Mouse (Mus musculus): Measurements from ENCODE around the gene Slc17a2. TPM values are rescaled to one million over a fixed set of nuclear protein-coding genes. Genes with fewer than 3 reads are reported as not detected.
A peak's percentile ranks its signal among the peaks of the same experiment; 100 is the strongest.

Gene Slc17a2
- total and polyA plus RNA-seq, 2 experiments from 2014 or later: 0.11 TPM; not detected in 1

DNA sequence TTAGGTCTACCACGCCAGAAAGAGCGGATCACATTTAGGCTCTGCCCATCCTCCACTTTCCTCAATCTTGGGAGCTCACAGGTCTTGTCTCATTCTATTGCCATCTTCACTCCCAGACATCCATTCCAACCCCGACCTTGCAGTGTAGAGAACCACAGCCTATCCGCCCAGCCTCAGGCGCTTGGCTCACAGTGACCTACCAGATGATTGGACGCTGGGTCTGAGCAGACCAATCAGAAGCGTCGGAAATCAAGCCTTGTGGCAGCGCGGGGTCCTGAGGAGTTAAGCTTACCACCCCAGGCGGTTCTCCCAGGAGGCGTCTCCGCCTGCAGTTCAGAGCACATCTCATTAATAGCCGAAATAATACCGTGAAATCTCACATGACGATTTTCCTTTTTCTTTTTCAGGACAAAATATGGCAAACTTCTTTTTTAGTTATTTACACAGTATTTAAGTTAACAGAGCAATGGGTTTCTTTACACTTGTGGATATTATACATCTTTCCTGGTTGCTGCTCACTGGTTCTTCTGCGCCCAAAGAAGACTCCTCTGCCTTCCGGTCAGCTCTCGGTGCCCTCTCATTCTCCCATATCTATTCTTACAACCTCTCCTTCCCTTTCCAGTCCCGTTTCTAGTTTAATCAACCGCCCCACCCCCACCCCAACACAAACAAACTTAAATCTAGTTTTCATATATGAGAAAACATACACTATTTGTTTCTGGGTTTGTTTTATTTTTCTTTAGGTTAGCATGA, 34.1 kb upstream of the Slc17a2 start:
- Histone ChIP-seq H3K36me3 (ENCODE audit: insufficient read depth, low read length) (no peaks in the 10 kb centered on the region), H3K4me3 (ENCODE audit: low read depth, low read length) (peak overlapping the region; percentile 18), H3K4me1 (ENCODE audit: insufficient read depth, low read length) (0 out of 2 replicates have a peak, but pooled peaks cover 5% of the 10 kb centered on the region), H3K27ac (ENCODE audit: low read depth, low read length) (no peak overlapping the region), H3K9me3 (ENCODE audit: low read length) (no peaks in the 10 kb centered on the region), H3K27me3 (ENCODE audit: insufficient read depth, low read length) (no peaks in the 10 kb centered on the region), H3K4me2 (ENCODE audit: low read depth, low read length, poor library complexity, severe bottlenecking) (peak overlapping the region; percentile 44), H3K9ac (replicated peaks; ENCODE audit: low read length, poor library complexity, severe bottlenecking) (no peak overlapping the region)
- 20% methylated on average over 21 of the region's 21 CpGs for WGBS
- ATAC-seq (ENCODE audit: low FRiP score) (peak; percentile 86), DNase-seq (ENCODE audit: low spot score) (peak; percentile 55)
- no peak for TF ChIP-seq CTCF (IDR thresholded peaks at IDR 0.05)

DNA sequence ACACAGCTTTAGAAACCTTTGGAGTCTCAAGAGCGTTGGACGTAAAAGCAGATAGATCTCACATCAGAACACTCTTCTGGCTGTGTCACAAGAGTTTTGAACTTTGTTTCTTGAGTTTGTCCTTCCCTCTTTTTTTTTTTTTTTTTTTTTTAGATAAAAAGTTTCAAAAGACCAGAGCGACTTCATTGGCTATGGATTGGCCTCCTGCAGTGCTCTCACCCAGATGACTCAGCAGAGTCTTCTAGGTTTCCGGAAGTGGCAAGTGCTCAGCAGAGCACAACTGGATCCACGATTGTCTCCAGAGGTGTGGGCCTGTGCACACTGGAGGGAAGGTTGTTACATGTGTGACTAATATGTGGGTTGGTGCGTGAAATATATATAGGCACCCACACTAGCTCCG, 28.5 kb upstream of the Slc17a2 start:
- no peak for TF ChIP-seq CTCF (IDR thresholded peaks at IDR 0.05)

DNA sequence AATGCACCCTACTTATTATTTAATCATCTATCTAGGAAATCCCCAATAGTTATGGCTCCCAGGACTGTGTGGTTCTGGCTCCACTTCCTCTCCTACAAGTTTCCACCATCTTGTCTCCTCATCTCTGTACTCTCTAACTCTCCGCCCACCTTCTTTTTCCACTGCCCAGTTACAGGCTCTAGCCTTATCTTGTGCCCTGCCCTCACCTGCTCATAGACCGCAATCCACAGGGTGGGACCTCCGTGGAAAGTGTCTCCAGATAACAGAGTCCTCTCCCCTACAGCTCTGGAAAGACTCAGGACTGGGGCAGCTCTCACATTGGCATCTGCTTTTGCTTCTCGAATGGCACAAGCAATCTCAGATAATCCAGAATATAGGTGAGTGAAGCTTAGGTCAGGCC, 27.8 kb upstream of the Slc17a2 start:
- no peak overlapping the region for H3K4me3 ChIP-seq (ENCODE audit: low read depth, low read length)

More for the DNA sequence above, 28.5 kb upstream of the Slc17a2 start:
- Histone ChIP-seq H3K9ac (replicated peaks; ENCODE audit: low read length, poor library complexity, severe bottlenecking) (no peak overlapping the region), H3K36me3 (ENCODE audit: insufficient read depth, low read length) (no peaks in the 10 kb centered on the region), H3K4me3 (ENCODE audit: low read depth, low read length) (no peak overlapping the region), H3K4me2 (ENCODE audit: low read depth, low read length, poor library complexity, severe bottlenecking) (no peak overlapping the region), H3K4me1 (ENCODE audit: insufficient read depth, low read length) (no peaks in the 10 kb centered on the region), H3K9me3 (ENCODE audit: low read length) (no peaks in the 10 kb centered on the region), H3K27ac (ENCODE audit: low read depth, low read length) (no peak overlapping the region), H3K27me3 (ENCODE audit: insufficient read depth, low read length) (no peaks in the 10 kb centered on the region)
- 95% methylated on average over 7 of the region's 7 CpGs for whole genome bisulfite sequencing
- ATAC-seq (ENCODE audit: low FRiP score) (no peak), DNase-seq (ENCODE audit: low spot score) (no peak)

DNA sequence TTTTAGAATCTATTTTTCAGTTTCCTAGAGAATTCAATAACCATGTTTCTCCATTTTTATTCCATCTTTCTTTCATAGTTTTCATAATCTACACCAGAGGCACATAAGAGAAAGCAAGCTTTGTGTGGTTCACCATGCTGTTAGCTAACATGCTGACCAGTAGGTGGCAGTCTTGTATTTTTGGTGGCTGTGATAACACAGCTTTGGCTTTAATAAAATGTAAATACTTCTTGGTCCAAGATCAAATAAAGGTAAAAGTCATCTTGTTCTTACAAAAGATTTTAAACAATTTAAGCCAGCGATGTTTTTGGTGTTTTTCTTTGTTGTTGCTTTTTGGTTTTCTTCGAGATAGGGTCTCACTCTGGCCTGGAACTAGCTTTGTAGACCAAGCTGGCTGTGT, 14.3 kb upstream of the Slc17a2 start:
- Histone ChIP-seq H3K27me3 (ENCODE audit: insufficient read depth, low read length) (no peaks in the 10 kb centered on the region), H3K4me3 (ENCODE audit: low read depth, low read length) (no peak overlapping the region), H3K9me3 (ENCODE audit: low read length) (no peaks in the 10 kb centered on the region), H3K4me2 (ENCODE audit: low read depth, low read length, poor library complexity, severe bottlenecking) (no peak overlapping the region), H3K36me3 (ENCODE audit: insufficient read depth, low read length) (no peaks in the 10 kb centered on the region), H3K9ac (replicated peaks; ENCODE audit: low read length, poor library complexity, severe bottlenecking) (no peak overlapping the region), H3K27ac (ENCODE audit: low read depth, low read length) (no peak overlapping the region), H3K4me1 (ENCODE audit: insufficient read depth, low read length) (no peaks in the 10 kb centered on the region)
- TF ChIP-seq CTCF (IDR thresholded peaks at IDR 0.05): peak; percentile 95
- WGBS: 38% methylated on average over 2 of the region's 2 CpGs
- DNase-seq (ENCODE audit: low spot score) (peak; percentile 82), ATAC-seq (ENCODE audit: low FRiP score) (no peak)

More for the DNA sequence above, 27.8 kb upstream of the Slc17a2 start:
- no peak overlapping the region for H3K4me2 ChIP-seq (ENCODE audit: low read depth, low read length, poor library complexity, severe bottlenecking)
- DNase-seq (ENCODE audit: low spot score) (no peak), ATAC-seq (ENCODE audit: low FRiP score) (no peak)
- H3K9ac ChIP-seq (replicated peaks; ENCODE audit: low read length, poor library complexity, severe bottlenecking): no peak overlapping the region
- no peaks in the 10 kb centered on the region for H3K4me1 ChIP-seq (ENCODE audit: insufficient read depth, low read length)
- no peaks in the 10 kb centered on the region for H3K9me3 ChIP-seq (ENCODE audit: low read length)
- H3K27me3 ChIP-seq (ENCODE audit: insufficient read depth, low read length): no peaks in the 10 kb centered on the region
- WGBS: 88% methylated on average over 4 of the region's 4 CpGs
- TF ChIP-seq CTCF (IDR thresholded peaks at IDR 0.05): no peak
- H3K36me3 ChIP-seq (ENCODE audit: insufficient read depth, low read length): no peaks in the 10 kb centered on the region
- H3K27ac ChIP-seq (ENCODE audit: low read depth, low read length): no peak overlapping the region

- 87% methylated on average over 5 of the region's 5 CpGs for WGBS
These were observed 7.4 kb upstream of the Slc17a2 start for GRCm38 (mm10) chr13:23799405-23799804.

GRCm38 (mm10) chr13:23804532-23804931, 2.3 kb upstream of the Slc17a2 start:
- H3K27me3 ChIP-seq (ENCODE audit: insufficient read depth, low read length): no peaks in the 10 kb centered on the region
- H3K4me1 ChIP-seq (ENCODE audit: insufficient read depth, low read length): no peaks in the 10 kb centered on the region
- no peak overlapping the region for H3K4me2 ChIP-seq (ENCODE audit: low read depth, low read length, poor library complexity, severe bottlenecking)
- DNase-seq (ENCODE audit: low spot score) (no peak), ATAC-seq (ENCODE audit: low FRiP score) (no peak)
- H3K9me3 ChIP-seq (ENCODE audit: low read length): no peaks in the 10 kb centered on the region
- no peak for TF ChIP-seq CTCF (IDR thresholded peaks at IDR 0.05)
- H3K36me3 ChIP-seq (ENCODE audit: insufficient read depth, low read length): no peaks in the 10 kb centered on the region
- no peak overlapping the region for H3K27ac ChIP-seq (ENCODE audit: low read depth, low read length)
- 88% methylated on average over 2 of the region's 2 CpGs for WGBS
- no peak overlapping the region for H3K9ac ChIP-seq (replicated peaks; ENCODE audit: low read length, poor library complexity, severe bottlenecking)
- H3K4me3 ChIP-seq (ENCODE audit: low read depth, low read length): no peak overlapping the region

More at GRCm38 (mm10) chr13:23799405-23799804, 7.4 kb upstream of the Slc17a2 start:
- Histone ChIP-seq H3K9ac (replicated peaks; ENCODE audit: low read length, poor library complexity, severe bottlenecking) (no peak overlapping the region), H3K9me3 (ENCODE audit: low read length) (no peaks in the 10 kb centered on the region), H3K27me3 (ENCODE audit: insufficient read depth, low read length) (no peaks in the 10 kb centered on the region), H3K27ac (ENCODE audit: low read depth, low read length) (no peak overlapping the region), H3K4me1 (ENCODE audit: insufficient read depth, low read length) (no peaks in the 10 kb centered on the region), H3K4me3 (ENCODE audit: low read depth, low read length) (no peak overlapping the region), H3K4me2 (ENCODE audit: low read depth, low read length, poor library complexity, severe bottlenecking) (no peak overlapping the region), H3K36me3 (ENCODE audit: insufficient read depth, low read length) (no peaks in the 10 kb centered on the region)
- no peak for DNase-seq (ENCODE audit: low spot score)
- no peak for ATAC-seq (ENCODE audit: low FRiP score)
- no peak for TF ChIP-seq CTCF (IDR thresholded peaks at IDR 0.05)
